Mouse (Mus musculus) testis, adult 2 months (tissue): ENCODE measurements around the gene Efcab5. TPM values are rescaled to one million over a fixed set of nuclear protein-coding genes. Genes with fewer than 3 reads are reported as not detected.

Experiments used
- H3K27ac ChIP-seq: fragments of 200-500 bp; 2 replicates; pipeline ENCODE4 v1.5.1; 2012; ENCODE audit warnings: low read depth, low read length; ENCODE audit not compliant: control insufficient read depth, insufficient read depth
- H3K27me3 ChIP-seq: fragments of 200-500 bp; 2 replicates; pipeline ENCODE4 v1.6.1; 2012; ENCODE audit warnings: mild to moderate bottlenecking, low read length, moderate library complexity; ENCODE audit not compliant: control insufficient read depth, insufficient read depth
- H3K36me3 ChIP-seq: fragments of 200-500 bp; 2 replicates; pipeline ENCODE4 v1.6.1; 2012; ENCODE audit warnings: mild to moderate bottlenecking, low read length; ENCODE audit not compliant: control insufficient read depth, insufficient read depth
- H3K4me1 ChIP-seq: fragments of 200-500 bp; 2 replicates; pipeline ENCODE4 v1.6.1; 2012; ENCODE audit warnings: low read length; ENCODE audit not compliant: control insufficient read depth, insufficient read depth
- H3K4me3 ChIP-seq: fragments of 200-500 bp; 2 replicates; pipeline ENCODE4 v1.5.1; 2012; ENCODE audit warnings: low read depth, mild to moderate bottlenecking, low read length, moderate library complexity, mixed read lengths; ENCODE audit not compliant: control insufficient read depth
- CTCF ChIP-seq: fragments of 200-500 bp; IDR thresholded peaks from 2 replicates; pipeline ENCODE4 v1.5.1; 2012; ENCODE audit warnings: low read depth, mild to moderate bottlenecking, inconsistent platforms, low read length, moderate library complexity; ENCODE audit not compliant: control insufficient read depth, insufficient read depth, insufficient replicate concordance
- POLR2A ChIP-seq: fragments of 200-500 bp; IDR thresholded peaks from 2 replicates; pipeline ENCODE4 v1.6.1; 2012; ENCODE audit warnings: low read depth, mild to moderate bottlenecking, inconsistent platforms, low read length, moderate library complexity; ENCODE audit not compliant: control insufficient read depth
- polyA plus RNA-seq: library from polyadenylated mRNA; depleted of rRNA; stranded (reverse); fragments of >200 nt; gene quantifications from 2 replicates; pipeline ENCODE4 v1.2.3, GENCODE M21; 2012

Efcab5 gene
- polyA plus RNA-seq, 1 experiment: 216 TPM

- no peak overlapping the region for H3K27ac ChIP-seq
- H3K36me3 ChIP-seq: no peaks in the 10 kb centered on the region
- no peaks in the 10 kb centered on the region for H3K4me1 ChIP-seq
- no peaks in the 10 kb centered on the region for H3K27me3 ChIP-seq
- TF ChIP-seq CTCF: no peak
- TF ChIP-seq POLR2A: no peak
- H3K4me3 ChIP-seq: no peak overlapping the region
Observed at GRCm38 (mm10) chr11:77096581-77096980, 92.2 kb downstream of the Efcab5 start.

GRCm38 (mm10) chr11:77095206-77095605 lies 93.6 kb downstream of the Efcab5 start:
- no peak overlapping the region for H3K27ac ChIP-seq
- no peaks in the 10 kb centered on the region for H3K27me3 ChIP-seq
- no peaks in the 10 kb centered on the region for H3K4me1 ChIP-seq
- TF ChIP-seq CTCF (no peak), POLR2A (no peak)
- H3K4me3 ChIP-seq: no peak overlapping the region
- H3K36me3 ChIP-seq: no peaks in the 10 kb centered on the region

- Histone ChIP-seq H3K27me3 (no peaks in the 10 kb centered on the region), H3K4me1 (no peaks in the 10 kb centered on the region), H3K4me3 (no peak overlapping the region), H3K27ac (no peak overlapping the region), H3K36me3 (no peaks in the 10 kb centered on the region)
- TF ChIP-seq POLR2A (no peak), CTCF (no peak)
Observed at GRCm38 (mm10) chr11:77094136-77094535, 94.6 kb downstream of the Efcab5 start.

DNA sequence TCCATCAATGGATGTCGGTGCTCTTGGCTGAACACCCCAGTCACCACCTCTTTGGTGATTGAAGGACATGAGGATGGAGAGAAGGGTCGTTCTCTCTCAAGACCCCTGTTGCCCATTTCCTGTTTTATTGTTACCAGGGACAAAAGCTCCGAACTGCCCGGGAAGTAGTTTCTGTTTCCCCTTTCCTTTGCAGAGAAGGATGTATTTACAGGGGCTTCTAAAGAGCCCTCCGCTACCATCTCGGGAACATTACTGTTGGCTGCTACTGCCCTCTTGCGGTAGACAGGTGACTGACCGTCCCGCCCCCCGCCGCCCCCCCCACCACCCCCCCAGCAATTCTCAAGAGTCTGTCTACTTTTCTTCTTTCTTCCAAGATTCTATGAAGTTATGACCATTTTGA lies 95.6 kb downstream of the Efcab5 start:
- H3K27me3 ChIP-seq: no peaks in the 10 kb centered on the region
- TF ChIP-seq CTCF: no peak
- TF ChIP-seq POLR2A: no peak
- no peak overlapping the region for H3K27ac ChIP-seq
- no peaks in the 10 kb centered on the region for H3K4me1 ChIP-seq
- H3K4me3 ChIP-seq: no peak overlapping the region
- no peaks in the 10 kb centered on the region for H3K36me3 ChIP-seq

- Histone ChIP-seq H3K36me3 (no peaks in the 10 kb centered on the region), H3K27ac (no peak overlapping the region), H3K4me1 (no peaks in the 10 kb centered on the region), H3K4me3 (no peak overlapping the region), H3K27me3 (no peaks in the 10 kb centered on the region)
- TF ChIP-seq CTCF: no peak
- TF ChIP-seq POLR2A: no peak
Observed at GRCm38 (mm10) chr11:77089162-77089561, 99.6 kb downstream of the Efcab5 start.

DNA sequence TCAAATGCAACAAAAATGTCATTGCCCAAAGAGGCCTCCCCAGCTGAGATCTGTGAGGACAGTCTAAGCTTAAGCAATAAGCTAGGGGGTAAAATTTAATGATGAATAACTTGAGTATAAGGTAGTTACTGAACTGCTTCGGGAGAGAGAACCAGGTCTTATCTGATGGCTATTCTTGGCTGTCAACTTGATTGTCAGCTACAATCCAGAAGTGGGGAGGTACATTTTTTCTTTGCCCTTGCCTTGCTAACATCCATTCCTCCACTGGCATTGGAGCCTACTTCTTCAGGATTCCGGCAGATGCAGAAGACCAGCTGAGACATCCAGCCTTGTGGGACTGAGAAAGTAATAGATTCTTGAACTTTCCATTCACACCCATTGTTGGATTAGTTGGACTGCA lies 101.8 kb downstream of the Efcab5 start:
- no peak overlapping the region for H3K4me3 ChIP-seq
- no peaks in the 10 kb centered on the region for H3K4me1 ChIP-seq
- H3K36me3 ChIP-seq: no peaks in the 10 kb centered on the region
- no peaks in the 10 kb centered on the region for H3K27me3 ChIP-seq
- H3K27ac ChIP-seq: no peak overlapping the region
- TF ChIP-seq POLR2A (no peak), CTCF (no peak)

GRCm38 (mm10) chr11:77084001-77084682 lies 104.6 kb downstream of the Efcab5 start:
- no peak overlapping the region for H3K27ac ChIP-seq
- no peaks in the 10 kb centered on the region for H3K36me3 ChIP-seq
- H3K4me1 ChIP-seq: no peaks in the 10 kb centered on the region
- no peaks in the 10 kb centered on the region for H3K27me3 ChIP-seq
- H3K4me3 ChIP-seq: no peak overlapping the region
- no peak for TF ChIP-seq CTCF
- TF ChIP-seq POLR2A: no peak
